Mouse (Mus musculus): ENCODE measurements around the gene Zfp467. TPM values are rescaled to one million over a fixed set of nuclear protein-coding genes. Genes with fewer than 3 reads are reported as not detected.

Gene Zfp467
- polyA plus RNA-seq, 2 experiments: 2.2 to 2.3 TPM

DNA sequence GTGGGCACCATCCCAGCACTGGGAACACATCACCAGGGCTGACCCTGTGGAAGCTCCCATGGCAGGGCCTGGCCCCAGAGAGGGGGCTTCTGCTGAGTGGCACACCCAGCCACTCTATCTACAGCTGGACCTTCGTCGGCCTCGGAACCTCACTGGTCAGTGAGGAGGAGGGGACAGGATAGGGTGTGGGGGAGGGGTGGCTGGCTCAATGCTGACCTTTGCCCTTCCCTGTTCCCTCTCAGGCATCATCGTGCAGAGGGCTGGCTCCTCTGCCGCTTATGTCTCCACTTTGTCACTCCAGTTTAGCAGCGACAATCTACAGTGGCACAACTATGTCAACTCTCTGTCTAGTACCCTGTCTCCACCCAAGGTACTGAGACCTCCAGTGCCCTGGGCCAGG is 21.1 kb upstream of the Zfp467 start:
- 36% methylated on average over 6 of the region's 6 CpGs for WGBS (ENCODE audit: insufficient replicate concordance)
- Histone ChIP-seq H3K27ac (no peak overlapping the region), H3K4me1 (replicated peaks; ENCODE audit: control insufficient read depth in 2 of 2, insufficient read depth in 2 of 2, low read length in 1 of 2) (no peaks in the 10 kb centered on the region), H3K4me2 (ENCODE audit: low read depth) (no peak overlapping the region), H3K9me3 (ENCODE audit: control insufficient read depth, low read length) (no peaks in the 10 kb centered on the region), H3K27me3 (ENCODE audit: control insufficient read depth, insufficient read depth, low read length) (no peaks in the 10 kb centered on the region), H3K36me3 (replicated peaks; ENCODE audit: control insufficient read depth, insufficient read depth, low read depth) (no peaks in the 10 kb centered on the region), H3K9ac (replicated peaks) (no peak overlapping the region), H3K4me3 (ENCODE audit: insufficient read depth in 1 of 2, low read depth in 2 of 2, low read length in 2 of 2) (no peak overlapping the region)
- no peak for DNase-seq (ENCODE audit: low read depth in 3 of 3, low spot score in 3 of 3)
- ATAC-seq (ENCODE audit: insufficient read depth): no peak
- TF ChIP-seq EP300 (IDR thresholded peaks at IDR 0.05; ENCODE audit: low read depth) (no peak), CTCF (IDR thresholded peaks at IDR 0.05; ENCODE audit: low read depth) (no peak)

DNA sequence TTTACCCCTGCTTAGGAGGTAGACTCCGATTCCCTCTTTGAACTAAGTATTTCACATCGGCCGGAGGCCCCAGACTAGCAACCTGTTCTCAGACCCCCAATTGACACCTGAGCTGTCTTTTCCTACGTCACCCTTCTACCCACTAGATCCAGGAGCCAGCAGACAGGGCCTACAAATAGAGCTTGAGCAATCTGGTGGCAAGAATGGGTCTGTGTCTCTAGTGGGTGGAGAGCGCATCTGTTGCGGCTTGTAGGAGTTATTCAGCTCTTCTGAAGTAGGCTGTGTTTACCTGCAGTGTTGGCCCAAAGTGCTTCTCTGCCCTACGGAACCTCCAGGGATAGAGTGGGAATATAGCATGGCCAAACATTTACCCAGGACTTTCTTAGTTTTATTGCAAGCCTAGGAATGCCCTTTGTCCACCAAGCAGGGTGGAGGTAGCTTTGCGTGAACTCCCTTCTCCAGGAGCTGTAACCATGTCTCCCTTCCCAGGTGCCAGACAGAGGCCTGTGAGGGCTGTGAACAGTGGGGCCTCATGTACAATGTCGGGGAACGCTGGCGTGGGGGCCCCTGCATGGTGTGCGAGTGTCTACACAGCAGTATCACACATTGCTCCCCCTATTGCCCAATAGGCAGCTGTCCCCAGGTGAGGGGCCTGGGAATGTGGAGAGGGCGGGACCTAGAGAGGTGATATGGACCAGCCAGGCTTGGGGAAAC is 19.5 kb upstream of the Zfp467 start:
- no peak overlapping the region for H3K9ac ChIP-seq (replicated peaks)
- no peaks in the 10 kb centered on the region for H3K4me1 ChIP-seq (replicated peaks; ENCODE audit: control insufficient read depth in 2 of 2, insufficient read depth in 2 of 2, low read length in 1 of 2)
- no peaks in the 10 kb centered on the region for H3K9me3 ChIP-seq (ENCODE audit: control insufficient read depth, low read length)
- H3K4me2 ChIP-seq (ENCODE audit: low read depth): no peak overlapping the region
- no peaks in the 10 kb centered on the region for H3K36me3 ChIP-seq (replicated peaks; ENCODE audit: control insufficient read depth, insufficient read depth, low read depth)
- H3K27ac ChIP-seq: no peak overlapping the region
- no peak for ATAC-seq (ENCODE audit: insufficient read depth)
- 73% methylated on average over 13 of the region's 13 CpGs for WGBS (ENCODE audit: insufficient replicate concordance)
- TF ChIP-seq CTCF (IDR thresholded peaks at IDR 0.05; ENCODE audit: low read depth) (no peak), EP300 (IDR thresholded peaks at IDR 0.05; ENCODE audit: low read depth) (no peak)
- DNase-seq (ENCODE audit: low read depth in 3 of 3, low spot score in 3 of 3): no peak
- no peaks in the 10 kb centered on the region for H3K27me3 ChIP-seq (ENCODE audit: control insufficient read depth, insufficient read depth, low read length)
- no peak overlapping the region for H3K4me3 ChIP-seq (ENCODE audit: insufficient read depth in 1 of 2, low read depth in 2 of 2, low read length in 2 of 2)

DNA sequence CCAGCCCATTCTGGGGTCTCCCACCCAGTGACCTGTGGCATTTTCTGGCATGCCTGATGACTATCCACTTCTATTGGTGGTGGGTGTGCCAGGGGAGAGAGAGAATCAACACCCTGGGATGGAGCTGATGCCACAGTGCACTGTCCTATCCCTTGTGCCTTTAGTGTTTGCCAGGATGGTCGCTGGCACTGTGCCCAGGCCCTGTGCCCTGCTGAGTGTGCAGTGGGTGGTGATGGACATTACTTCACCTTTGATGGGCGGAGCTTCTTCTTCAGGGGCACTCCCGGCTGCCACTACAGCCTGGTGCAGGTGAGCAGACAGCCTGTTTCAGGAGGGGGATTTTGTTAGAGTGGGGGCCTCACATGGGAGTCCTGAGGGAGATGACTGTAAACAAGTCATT is 7.1 kb upstream of the Zfp467 start:
- no peak overlapping the region for H3K27ac ChIP-seq

DNA sequence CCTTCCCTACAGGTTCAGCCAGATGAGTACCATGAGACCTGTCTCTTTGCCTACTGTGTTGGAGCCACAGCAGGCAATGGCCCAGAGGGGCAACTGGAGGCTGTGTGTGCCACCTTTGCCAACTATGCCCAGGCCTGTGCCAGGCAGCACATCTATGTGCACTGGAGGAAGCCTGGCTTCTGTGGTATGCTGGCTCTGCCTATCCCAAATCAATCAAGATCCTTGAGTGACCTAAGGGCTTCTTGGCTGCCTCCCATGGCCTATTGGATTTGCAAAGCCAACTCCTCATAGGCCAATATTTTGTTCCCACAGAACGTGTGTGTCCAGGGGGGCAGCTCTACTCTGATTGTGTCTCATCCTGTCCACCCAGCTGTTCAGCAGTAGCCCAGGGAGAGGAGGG is 6.5 kb upstream of the Zfp467 start:
- no peaks in the 10 kb centered on the region for H3K9me3 ChIP-seq (ENCODE audit: control insufficient read depth, low read length)
- H3K9ac ChIP-seq (replicated peaks): no peak overlapping the region
- no peak overlapping the region for H3K4me3 ChIP-seq (ENCODE audit: insufficient read depth in 1 of 2, low read depth in 2 of 2, low read length in 2 of 2)
- WGBS (ENCODE audit: insufficient replicate concordance): 59% methylated on average over 1 of the region's 1 CpGs
- DNase-seq (ENCODE audit: low read depth in 3 of 3, low spot score in 3 of 3): no peak
- TF ChIP-seq EP300 (IDR thresholded peaks at IDR 0.05; ENCODE audit: low read depth) (no peak), CTCF (IDR thresholded peaks at IDR 0.05; ENCODE audit: low read depth) (no peak)
- no peak overlapping the region for H3K27ac ChIP-seq
- H3K4me2 ChIP-seq (ENCODE audit: low read depth): no peak overlapping the region
- no peaks in the 10 kb centered on the region for H3K27me3 ChIP-seq (ENCODE audit: control insufficient read depth, insufficient read depth, low read length)
- H3K36me3 ChIP-seq (replicated peaks; ENCODE audit: control insufficient read depth, insufficient read depth, low read depth): no peaks in the 10 kb centered on the region
- no peak for ATAC-seq (ENCODE audit: insufficient read depth)
- no peaks in the 10 kb centered on the region for H3K4me1 ChIP-seq (replicated peaks; ENCODE audit: control insufficient read depth in 2 of 2, insufficient read depth in 2 of 2, low read length in 1 of 2)

More for the DNA sequence above, 7.1 kb upstream of the Zfp467 start:
- DNase-seq (ENCODE audit: low read depth in 3 of 3, low spot score in 3 of 3): no peak
- no peak overlapping the region for H3K4me2 ChIP-seq (ENCODE audit: low read depth)
- WGBS (ENCODE audit: insufficient replicate concordance): 57% methylated on average over 3 of the region's 3 CpGs
- no peaks in the 10 kb centered on the region for H3K27me3 ChIP-seq (ENCODE audit: control insufficient read depth, insufficient read depth, low read length)
- TF ChIP-seq CTCF (IDR thresholded peaks at IDR 0.05; ENCODE audit: low read depth): no peak
- no peak for TF ChIP-seq EP300 (IDR thresholded peaks at IDR 0.05; ENCODE audit: low read depth)
- no peak overlapping the region for H3K9ac ChIP-seq (replicated peaks)
- H3K4me1 ChIP-seq (replicated peaks; ENCODE audit: control insufficient read depth in 2 of 2, insufficient read depth in 2 of 2, low read length in 1 of 2): no peaks in the 10 kb centered on the region
- no peak for ATAC-seq (ENCODE audit: insufficient read depth)
- H3K36me3 ChIP-seq (replicated peaks; ENCODE audit: control insufficient read depth, insufficient read depth, low read depth): no peaks in the 10 kb centered on the region
- no peak overlapping the region for H3K4me3 ChIP-seq (ENCODE audit: insufficient read depth in 1 of 2, low read depth in 2 of 2, low read length in 2 of 2)
- H3K9me3 ChIP-seq (ENCODE audit: control insufficient read depth, low read length): no peaks in the 10 kb centered on the region

DNA sequence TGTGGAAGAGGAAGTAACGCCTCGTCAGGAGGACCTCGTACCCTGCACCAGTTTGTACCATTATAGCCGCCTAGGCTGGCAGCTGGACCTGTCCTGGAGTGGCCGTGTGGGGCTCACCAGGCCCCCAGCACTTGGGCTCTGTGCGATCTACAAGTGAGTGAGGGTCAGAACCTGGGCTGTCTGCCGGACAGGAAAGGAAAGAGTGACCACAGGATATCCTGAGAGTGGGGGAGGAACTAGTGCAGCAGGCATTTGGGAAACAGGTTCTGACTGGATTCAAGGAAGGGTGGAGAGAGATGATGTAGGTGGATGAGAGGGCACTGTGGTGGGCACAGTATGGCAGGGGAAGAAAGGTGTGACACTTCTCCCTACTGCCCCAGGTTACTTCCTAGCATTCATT is 2.9 kb upstream of the Zfp467 start:
- WGBS (ENCODE audit: insufficient replicate concordance): 26% methylated on average over 7 of the region's 7 CpGs
- no peaks in the 10 kb centered on the region for H3K9me3 ChIP-seq (ENCODE audit: control insufficient read depth, low read length)
- TF ChIP-seq EP300 (IDR thresholded peaks at IDR 0.05; ENCODE audit: low read depth) (no peak), CTCF (IDR thresholded peaks at IDR 0.05; ENCODE audit: low read depth) (no peak)
- no peak overlapping the region for H3K4me2 ChIP-seq (ENCODE audit: low read depth)
- H3K4me3 ChIP-seq (ENCODE audit: insufficient read depth in 1 of 2, low read depth in 2 of 2, low read length in 2 of 2): no peak overlapping the region
- H3K9ac ChIP-seq (replicated peaks): no peak overlapping the region
- ATAC-seq (ENCODE audit: insufficient read depth) (no peak), DNase-seq (ENCODE audit: low read depth in 3 of 3, low spot score in 3 of 3) (no peak)
- no peak overlapping the region for H3K27ac ChIP-seq
- 0 out of 4 replicates have a peak, but pooled peaks cover 0 to 2% of the 10 kb centered on the region in 2 experiments for H3K4me1 ChIP-seq (replicated peaks; ENCODE audit: control insufficient read depth in 2 of 2, insufficient read depth in 2 of 2, low read length in 1 of 2)
- peaks cover 21% of the 10 kb centered on the region for H3K27me3 ChIP-seq (ENCODE audit: control insufficient read depth, insufficient read depth, low read length)
- no peaks in the 10 kb centered on the region for H3K36me3 ChIP-seq (replicated peaks; ENCODE audit: control insufficient read depth, insufficient read depth, low read depth)
